Mouse (Mus musculus): Measurements from ENCODE around the gene Snrpf.

DNA sequence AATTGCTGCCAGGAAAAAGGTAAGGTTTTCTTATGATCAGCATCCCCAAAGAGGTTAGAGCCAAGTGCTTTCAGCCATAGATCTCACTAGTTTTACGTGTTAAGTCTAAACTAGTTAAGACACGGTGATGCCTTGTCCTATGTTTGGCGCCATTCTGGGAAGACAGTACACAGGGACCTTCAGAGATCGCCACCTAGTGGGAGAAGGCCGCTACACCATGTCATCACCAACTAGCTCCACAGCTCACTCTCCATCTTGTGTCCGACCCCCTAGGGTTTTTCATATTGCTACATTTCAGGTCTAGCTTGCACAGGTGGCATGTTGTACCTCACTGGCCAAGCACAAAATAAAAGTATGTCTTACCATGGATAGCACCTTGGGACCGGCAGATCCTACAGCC is 40.5 kb downstream of the Snrpf start:
- TF ChIP-seq CTCF (IDR thresholded peaks at IDR 0.05; ENCODE audit: low read depth, low read length) (peak; percentile 69), GATA1 (IDR thresholded peaks at IDR 0.05; ENCODE audit: borderline replicate concordance, low read length) (no peak), TAL1 (conservative IDR thresholded peaks at IDR 0.05; ENCODE audit: low read depth, low read length) (no peak)

Data from G1E (cell line).